Mouse (Mus musculus) liver, embryonic 12.5 days (tissue): Measurements from ENCODE around the gene Dgkg. TPM values are rescaled to one million over a fixed set of nuclear protein-coding genes. Genes with fewer than 3 reads are reported as not detected.

ENCODE experiments used
- ATAC-seq: fragments of 200-750 bp; cut with Nextera tagmentation; 2 replicates; pipeline ENCODE4 v1.8.0; 2017; ENCODE audit warnings: moderate number of reproducible peaks, mild to moderate bottlenecking, moderate library complexity
- H3K27ac ChIP-seq: fragments of 300-500 bp; sonication (generic); 2 replicates; pipeline ENCODE4 v1.5.1; 2016; ENCODE audit warnings: mild to moderate bottlenecking
- H3K27me3 ChIP-seq: fragments of 300-500 bp; sonication (generic); replicated peaks from 2 replicates; pipeline ENCODE4 v1.6.1; 2016; ENCODE audit warnings: mild to moderate bottlenecking, moderate library complexity
- H3K36me3 ChIP-seq: fragments of 300-500 bp; sonication (generic); 2 replicates; pipeline ENCODE4 v1.6.1; 2016; ENCODE audit warnings: mild to moderate bottlenecking, moderate library complexity
- H3K4me1 ChIP-seq: fragments of 300-500 bp; sonication (generic); 2 replicates; pipeline ENCODE4 v1.6.1; 2016
- H3K4me2 ChIP-seq: fragments of 300-500 bp; sonication (generic); 2 replicates; pipeline ENCODE4 v1.6.1; 2016; ENCODE audit warnings: mild to moderate bottlenecking, moderate library complexity
- H3K4me3 ChIP-seq: fragments of 300-500 bp; sonication (generic); 2 replicates; pipeline ENCODE4 v1.5.1; 2016; ENCODE audit warnings: mild to moderate bottlenecking, moderate library complexity
- H3K9ac ChIP-seq: fragments of 300-500 bp; sonication (generic); 2 replicates; pipeline ENCODE4 v1.6.1; 2016; ENCODE audit warnings: mild to moderate bottlenecking, moderate library complexity
- H3K9me3 ChIP-seq: fragments of 300-500 bp; sonication (generic); replicated peaks from 2 replicates; pipeline ENCODE4 v1.6.1; 2016; ENCODE audit warnings: mild to moderate bottlenecking, moderate library complexity
- WGBS: fragments of 180-500 bp; shearing (Covaris S2); methylation state at CpG from one replicate; pipeline ENCODE4 v1.1.7; 2016; ENCODE audit not compliant: insufficient replicate concordance; 5-methylcytosine and 5-hydroxymethylcytosine counted together
- polyA plus RNA-seq: library from polyadenylated mRNA; unstranded; fragments of >200 nt; fragmentation: Nextera tagmentation; extraction: Ambion mirVana; gene quantifications from 2 replicates; pipeline ENCODE4 v1.2.1, GENCODE M21; 2016

Gene Dgkg
- polyA plus RNA-seq, 1 experiment from 2014 or later, result 0.89 TPM

- no peak for ATAC-seq
- Histone ChIP-seq H3K9me3 (no peaks in the 10 kb centered on the region), H3K27me3 (no peaks in the 10 kb centered on the region), H3K4me1 (peaks cover 22% of the 10 kb centered on the region), H3K4me2 (no peak overlapping the region), H3K27ac (no peak overlapping the region), H3K4me3 (no peak overlapping the region), H3K36me3 (no peaks in the 10 kb centered on the region), H3K9ac (no peak overlapping the region)
- 71% methylated on average over 6 of the region's 6 CpGs for WGBS
These were observed 155.2 kb downstream of the Dgkg start for GRCm38 (mm10) chr16:22501855-22502254.

GRCm38 (mm10) chr16:22500561-22500960 lies 156.5 kb downstream of the Dgkg start:
- Histone ChIP-seq H3K4me1 (peaks cover 22% of the 10 kb centered on the region), H3K36me3 (no peaks in the 10 kb centered on the region), H3K4me2 (no peak overlapping the region), H3K9ac (no peak overlapping the region), H3K4me3 (no peak overlapping the region), H3K27ac (no peak overlapping the region), H3K9me3 (no peaks in the 10 kb centered on the region), H3K27me3 (no peaks in the 10 kb centered on the region)
- no peak for ATAC-seq
- 64% methylated on average over 5 of the region's 5 CpGs for WGBS

GRCm38 (mm10) chr16:22499951-22500350 lies 157.1 kb downstream of the Dgkg start:
- Histone ChIP-seq H3K4me3 (no peak overlapping the region), H3K27me3 (no peaks in the 10 kb centered on the region), H3K4me1 (peaks cover 20% of the 10 kb centered on the region), H3K4me2 (no peak overlapping the region), H3K27ac (no peak overlapping the region), H3K9me3 (no peaks in the 10 kb centered on the region), H3K36me3 (no peaks in the 10 kb centered on the region), H3K9ac (no peak overlapping the region)
- no peak for ATAC-seq
- WGBS, result 78% methylated on average over 5 of the region's 5 CpGs

DNA sequence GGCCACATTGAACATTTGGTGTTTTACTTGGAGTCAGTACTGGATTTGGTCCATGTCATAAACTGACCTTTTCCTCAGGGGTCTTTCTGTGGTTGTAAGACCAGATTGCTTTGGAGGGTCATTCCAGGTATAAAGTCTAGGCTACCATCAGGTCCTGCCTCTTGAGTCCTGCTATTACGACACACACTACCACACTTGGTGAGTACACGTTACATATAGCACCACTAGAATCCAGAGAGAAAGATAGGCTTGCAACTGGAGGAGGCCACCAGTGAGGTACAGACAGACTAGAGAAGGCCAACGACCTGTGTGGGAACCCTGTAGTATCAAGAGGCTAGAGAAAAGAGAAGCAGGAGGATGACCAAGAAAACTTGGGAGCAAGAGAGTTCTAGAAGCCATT lies 157.6 kb downstream of the Dgkg start:
- Histone ChIP-seq H3K4me2 (no peak overlapping the region), H3K27ac (no peak overlapping the region), H3K4me3 (no peak overlapping the region), H3K27me3 (no peaks in the 10 kb centered on the region), H3K9me3 (no peaks in the 10 kb centered on the region), H3K4me1 (peaks cover 15% of the 10 kb centered on the region), H3K9ac (no peak overlapping the region), H3K36me3 (no peaks in the 10 kb centered on the region)
- no peak for ATAC-seq
- 63% methylated on average over 3 of the region's 3 CpGs for WGBS

GRCm38 (mm10) chr16:22497976-22498375 lies 159.0 kb downstream of the Dgkg start:
- no peak for ATAC-seq
- Histone ChIP-seq H3K9me3 (no peaks in the 10 kb centered on the region), H3K27ac (no peak overlapping the region), H3K9ac (no peak overlapping the region), H3K27me3 (no peaks in the 10 kb centered on the region), H3K4me2 (no peak overlapping the region), H3K4me3 (no peak overlapping the region), H3K4me1 (0 out of 2 replicates have a peak, but pooled peaks cover under 1% of the 10 kb centered on the region), H3K36me3 (no peaks in the 10 kb centered on the region)
- WGBS, result 47% methylated on average over 3 of the region's 3 CpGs

DNA sequence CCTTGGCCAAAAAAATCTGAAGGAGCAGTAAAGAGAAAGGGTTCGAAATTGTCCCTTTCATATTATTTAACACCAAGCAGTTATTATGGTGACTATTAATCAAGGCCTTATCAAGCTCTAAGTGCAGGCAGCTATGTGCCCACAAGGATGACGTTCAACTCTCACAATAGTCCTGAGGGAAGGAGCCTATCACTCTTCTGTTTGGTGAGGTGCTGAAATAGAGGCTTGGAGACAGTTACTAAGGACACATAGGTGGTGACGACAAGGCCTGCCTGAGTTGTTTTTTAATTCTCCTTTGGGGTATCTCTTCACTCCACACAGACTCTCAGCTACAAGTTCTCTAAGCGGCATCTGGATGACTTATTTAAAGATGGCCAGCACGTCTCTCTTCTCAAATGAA lies 161.8 kb downstream of the Dgkg start:
- H3K27ac ChIP-seq, result no peak overlapping the region

DNA sequence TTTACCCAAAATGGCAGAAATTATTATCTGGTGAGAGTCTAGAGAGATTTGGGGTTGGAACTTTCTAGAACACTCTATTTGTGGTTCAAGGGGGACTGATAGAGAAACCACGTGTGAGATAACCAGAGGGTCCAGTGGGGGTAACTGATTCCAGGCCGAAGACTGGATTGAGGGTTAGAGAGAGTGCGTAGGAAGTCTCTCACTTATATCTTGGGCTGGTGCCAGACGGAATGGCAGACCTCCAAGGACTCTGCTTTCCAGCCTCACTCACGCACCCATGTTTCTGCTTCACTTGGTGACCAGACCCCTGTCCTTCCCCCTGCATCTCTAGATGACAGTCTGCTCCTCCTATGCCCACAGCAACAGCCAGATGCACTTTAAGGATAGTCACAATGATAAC lies 162.2 kb downstream of the Dgkg start:
- Histone ChIP-seq H3K36me3 (no peaks in the 10 kb centered on the region), H3K27ac (no peak overlapping the region), H3K4me2 (no peak overlapping the region), H3K9me3 (no peaks in the 10 kb centered on the region), H3K4me1 (no peaks in the 10 kb centered on the region), H3K4me3 (no peak overlapping the region), H3K27me3 (no peaks in the 10 kb centered on the region), H3K9ac (no peak overlapping the region)
- WGBS, result 45% methylated on average over 5 of the region's 5 CpGs
- no peak for ATAC-seq

More for the DNA sequence above, 161.8 kb downstream of the Dgkg start:
- Histone ChIP-seq H3K4me1 (no peaks in the 10 kb centered on the region), H3K27me3 (no peaks in the 10 kb centered on the region), H3K4me3 (no peak overlapping the region), H3K9ac (no peak overlapping the region), H3K4me2 (no peak overlapping the region), H3K36me3 (no peaks in the 10 kb centered on the region), H3K9me3 (no peaks in the 10 kb centered on the region)
- no peak for ATAC-seq
- 57% methylated on average over 5 of the region's 5 CpGs for WGBS

GRCm38 (mm10) chr16:22493396-22493795 lies 163.6 kb downstream of the Dgkg start:
- Histone ChIP-seq H3K4me2 (no peak overlapping the region), H3K9me3 (no peaks in the 10 kb centered on the region), H3K27me3 (no peaks in the 10 kb centered on the region), H3K27ac (no peak overlapping the region), H3K4me1 (no peaks in the 10 kb centered on the region), H3K9ac (no peak overlapping the region), H3K36me3 (no peaks in the 10 kb centered on the region), H3K4me3 (no peak overlapping the region)
- WGBS, result 66% methylated on average over 4 of the region's 4 CpGs
- no peak for ATAC-seq

GRCm38 (mm10) chr16:22491446-22492166 lies 165.4 kb downstream of the Dgkg start:
- Histone ChIP-seq H3K36me3 (no peaks in the 10 kb centered on the region), H3K4me1 (no peaks in the 10 kb centered on the region), H3K4me2 (no peak overlapping the region), H3K27ac (no peak overlapping the region), H3K4me3 (no peak overlapping the region), H3K27me3 (no peaks in the 10 kb centered on the region), H3K9ac (no peak overlapping the region), H3K9me3 (no peaks in the 10 kb centered on the region)
- WGBS, result 74% methylated on average over 9 of the region's 9 CpGs
- no peak for ATAC-seq

DNA sequence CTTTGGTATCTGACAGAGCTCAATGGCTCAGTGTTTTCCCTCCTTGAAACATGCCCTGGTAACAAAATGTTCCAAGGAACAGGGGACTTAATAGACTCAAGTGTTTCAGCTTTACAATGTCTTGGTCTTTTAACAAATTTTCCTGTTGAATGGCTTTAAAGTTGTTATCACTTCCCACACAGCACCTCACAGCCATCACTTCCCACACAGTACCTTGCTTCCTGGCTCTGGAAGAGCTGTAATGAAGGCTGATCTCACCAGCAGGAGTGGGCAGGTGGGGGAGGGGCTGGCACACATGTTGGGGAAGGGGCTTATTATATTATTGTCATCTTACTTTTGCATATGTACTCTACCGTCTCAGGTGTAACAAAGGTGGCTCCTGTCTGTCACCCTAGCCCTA lies 173.1 kb downstream of the Dgkg start:
- Histone ChIP-seq H3K4me2 (no peak overlapping the region), H3K9ac (no peak overlapping the region), H3K27me3 (0 out of 2 replicates have a peak, but pooled peaks cover 4% of the 10 kb centered on the region), H3K9me3 (no peaks in the 10 kb centered on the region), H3K4me3 (no peak overlapping the region), H3K36me3 (no peaks in the 10 kb centered on the region), H3K4me1 (no peaks in the 10 kb centered on the region), H3K27ac (no peak overlapping the region)
- no peak for ATAC-seq
- 50% methylated on average over 1 of the region's 1 CpGs for WGBS

- ATAC-seq, result no peak
- Histone ChIP-seq H3K9ac (no peak overlapping the region), H3K4me3 (no peak overlapping the region), H3K9me3 (no peaks in the 10 kb centered on the region), H3K27me3 (0 out of 2 replicates have a peak, but pooled peaks cover 4% of the 10 kb centered on the region), H3K4me2 (no peak overlapping the region), H3K36me3 (no peaks in the 10 kb centered on the region), H3K4me1 (no peaks in the 10 kb centered on the region), H3K27ac (no peak overlapping the region)
- 45% methylated on average over 8 of the region's 8 CpGs for WGBS
These were observed 177.7 kb downstream of the Dgkg start for GRCm38 (mm10) chr16:22479322-22479721.

- 53% methylated on average over 2 of the region's 2 CpGs for WGBS
These were observed 185.3 kb downstream of the Dgkg start for GRCm38 (mm10) chr16:22471728-22472127.

GRCm38 (mm10) chr16:22469385-22469784 lies 187.6 kb downstream of the Dgkg start:
- Histone ChIP-seq H3K4me3 (no peak overlapping the region), H3K27me3 (no peaks in the 10 kb centered on the region), H3K27ac (no peak overlapping the region), H3K4me2 (no peak overlapping the region), H3K36me3 (no peaks in the 10 kb centered on the region), H3K9me3 (no peaks in the 10 kb centered on the region), H3K9ac (no peak overlapping the region), H3K4me1 (no peaks in the 10 kb centered on the region)
- WGBS, result 60% methylated on average over 11 of the region's 11 CpGs
- no peak for ATAC-seq

More at GRCm38 (mm10) chr16:22471728-22472127, 185.3 kb downstream of the Dgkg start:
- no peak for ATAC-seq
- Histone ChIP-seq H3K4me1 (no peaks in the 10 kb centered on the region), H3K36me3 (no peaks in the 10 kb centered on the region), H3K27ac (no peak overlapping the region), H3K27me3 (no peaks in the 10 kb centered on the region), H3K4me2 (no peak overlapping the region), H3K4me3 (no peak overlapping the region), H3K9me3 (no peaks in the 10 kb centered on the region), H3K9ac (no peak overlapping the region)
